Mouse (Mus musculus): ENCODE data around the gene Olah.

GRCm38 (mm10) chr2:3356311-3356710, 40.7 kb downstream of the Olah start:
- no peak for TF ChIP-seq CTCF (IDR thresholded peaks at IDR 0.05; ENCODE audit: borderline replicate concordance, insufficient read depth, low read length)
- TF ChIP-seq POLR2A (IDR thresholded peaks at IDR 0.05; ENCODE audit: low read depth, low read length), result no peak
